Mouse (Mus musculus) heart, postnatal 25 days (tissue): ENCODE measurements around the gene Tecpr1. TPM values are rescaled to one million over a fixed set of nuclear protein-coding genes. Genes with fewer than 3 reads are reported as not detected.

Experiments used
- DNase-seq: peaks from one replicate; pipeline ENCODE4 v3.0.0; 2022; ENCODE audit warnings: low spot score
- intact Hi-C: fragments of 180-260 bp; cut with DNase I; formaldehyde crosslinking; loops from one replicate; pipeline ENCODE4 v1.15.1; 2025
- total RNA-seq, 2 experiments: library from RNA; stranded (reverse); gene quantifications; 2 replicates each; pipeline ENCODE4 v1.2.3; 2021

The Tecpr1 gene
- total RNA-seq, 2 experiments from 2014 or later = 23.0 to 24.9 TPM

GRCm38 (mm10) chr5:144254122-144254810 is 30.9 kb upstream of the Tecpr1 start:
- intact Hi-C loops = loop anchor here (2.0 kb wide), 1 partner anchor 27 kb away; no protein-coding TSS in a partner anchor
- peak; percentile 69 for DNase-seq

GRCm38 (mm10) chr5:144253212-144253611 is 29.8 kb upstream of the Tecpr1 start:
- no peak for DNase-seq
- intact Hi-C loops = no loop called here

GRCm38 (mm10) chr5:144251876-144252577 is 28.6 kb upstream of the Tecpr1 start:
- intact Hi-C loops = no loop called here
- no peak for DNase-seq

GRCm38 (mm10) chr5:144249871-144250270 is 26.5 kb upstream of the Tecpr1 start:
- DNase-seq = no peak

GRCm38 (mm10) chr5:144247906-144248585 is 24.6 kb upstream of the Tecpr1 start:
- intact Hi-C loops = no loop called here
- no peak for DNase-seq

More at GRCm38 (mm10) chr5:144249871-144250270, 26.5 kb upstream of the Tecpr1 start:
- intact Hi-C loops = no loop called here

GRCm38 (mm10) chr5:144247307-144247706 is 23.9 kb upstream of the Tecpr1 start:
- DNase-seq = no peak
- intact Hi-C loops = no loop called here

- DNase-seq = no peak
- intact Hi-C loops = no loop called here
These were observed 23.3 kb upstream of the Tecpr1 start for GRCm38 (mm10) chr5:144246669-144247068.

- intact Hi-C loops = no loop called here
- no peak for DNase-seq
These were observed 22.2 kb upstream of the Tecpr1 start for GRCm38 (mm10) chr5:144245592-144245991.

- DNase-seq = no peak
- intact Hi-C loops = no loop called here
These were observed 20.6 kb upstream of the Tecpr1 start, which contains the start of gene Bri3 for GRCm38 (mm10) chr5:144243901-144244487. Bri3 (plus strand) TSS chr5:144244437.

- intact Hi-C loops = loop anchor here (10.0 kb wide), 1 partner anchor 116 kb away; the partner anchor contains the start of gene Baiap2l1
- no peak for DNase-seq
These were observed 15.6 kb upstream of the Tecpr1 start for GRCm38 (mm10) chr5:144238969-144239368.

GRCm38 (mm10) chr5:144234714-144235113 is 11.3 kb upstream of the Tecpr1 start:
- intact Hi-C loops = loop anchor here (10.0 kb wide), 1 partner anchor 120 kb away; the partner anchor contains the start of gene Baiap2l1
- DNase-seq = no peak

- no peak for DNase-seq
- intact Hi-C loops = loop anchor here (10.0 kb wide), 1 partner anchor 121 kb away; the partner anchor contains the start of gene Baiap2l1
These were observed 10.8 kb upstream of the Tecpr1 start for GRCm38 (mm10) chr5:144234222-144234621.

GRCm38 (mm10) chr5:144232531-144232930 is 9.1 kb upstream of the Tecpr1 start:
- no peak for DNase-seq
- intact Hi-C loops = loop anchor here (10.0 kb wide), 1 partner anchor 122 kb away; the partner anchor contains the start of gene Baiap2l1

- DNase-seq = no peak
- intact Hi-C loops = loop anchor here (10.0 kb wide), 1 partner anchor 123 kb away; the partner anchor contains the start of gene Baiap2l1
These were observed 8.0 kb upstream of the Tecpr1 start for GRCm38 (mm10) chr5:144231410-144231809.

- DNase-seq = no peak
- intact Hi-C loops = loop anchor here (10.0 kb wide), 1 partner anchor 125 kb away; the partner anchor contains the start of gene Baiap2l1
These were observed 6.8 kb upstream of the Tecpr1 start for GRCm38 (mm10) chr5:144230216-144230615.

GRCm38 (mm10) chr5:144226220-144226619 is 2.8 kb upstream of the Tecpr1 start:
- DNase-seq = no peak
- intact Hi-C loops = loop anchor here (2.0 kb wide), 1 partner anchor 29 kb away; no protein-coding TSS in a partner anchor

GRCm38 (mm10) chr5:144223899-144224816 is 743 bp upstream of the Tecpr1 start:
- no peak for DNase-seq
- intact Hi-C loops = no loop called here

GRCm38 (mm10) chr5:144222811-144223502 is 458 bp downstream of the Tecpr1 start:
- intact Hi-C loops = no loop called here

More at GRCm38 (mm10) chr5:144222811-144223502, 458 bp downstream of the Tecpr1 start:
- peak; percentile 39 for DNase-seq
